Mouse (Mus musculus) heart, embryonic 14.5 days (tissue): ENCODE data around the gene Iars2. TPM values are rescaled to one million over a fixed set of nuclear protein-coding genes. Genes with fewer than 3 reads are reported as not detected.

Source experiments
- ATAC-seq: fragments of 200-750 bp; cut with Nextera tagmentation; 2 replicates; pipeline ENCODE4 v1.8.0; 2017; ENCODE audit warnings: low read depth, moderate TSS enrichment; ENCODE audit not compliant: insufficient number of reproducible peaks, insufficient read depth, low FRiP score
- H3K27ac ChIP-seq, 2 experiments: fragments of 200-500 bp in 1 of 2; fragments of 300-500 bp in 1 of 2; sonication (generic) in 1 of 2; replicated peaks in 1 of 2; 2 replicates each; pipeline ENCODE4 v1.5.1; 2012 to 2014; ENCODE audit warnings: low read depth in 2 of 2, low read length in 2 of 2, control low read depth in 1 of 2, mild to moderate bottlenecking in 1 of 2, mixed read lengths in 1 of 2; ENCODE audit not compliant: control insufficient read depth in 1 of 2, insufficient read depth in 1 of 2
- H3K27me3 ChIP-seq: fragments of 300-500 bp; sonication (generic); 2 replicates; pipeline ENCODE4 v1.6.1; 2014; ENCODE audit warnings: mild to moderate bottlenecking, low read length, control low read depth; ENCODE audit not compliant: control insufficient read depth, insufficient read depth
- H3K36me3 ChIP-seq: fragments of 300-500 bp; sonication (generic); 2 replicates; pipeline ENCODE4 v1.6.1; 2014; ENCODE audit warnings: mild to moderate bottlenecking, control low read depth, low read length, mixed read lengths; ENCODE audit not compliant: control insufficient read depth, insufficient read depth
- H3K4me1 ChIP-seq, 2 experiments: fragments of 200-500 bp in 1 of 2; fragments of 300-500 bp in 1 of 2; sonication (generic) in 1 of 2; 2 replicates each; pipeline ENCODE4 v1.6.1; 2012 to 2014; ENCODE audit warnings: low read length in 2 of 2, control low read depth in 1 of 2, mixed read lengths in 1 of 2; ENCODE audit not compliant: control insufficient read depth in 2 of 2, insufficient read depth in 2 of 2
- H3K4me2 ChIP-seq: fragments of 300-500 bp; sonication (generic); 2 replicates; pipeline ENCODE4 v1.6.1; 2014; ENCODE audit warnings: mild to moderate bottlenecking, low read length
- H3K4me3 ChIP-seq, 2 experiments: fragments of 200-500 bp in 1 of 2; fragments of 300-500 bp in 1 of 2; sonication (generic) in 1 of 2; 2 replicates each; pipeline ENCODE4 v1.5.1; 2012 to 2014; ENCODE audit warnings: low read length in 2 of 2, mild to moderate bottlenecking in 2 of 2, control low read depth in 1 of 2, low read depth in 1 of 2, moderate library complexity in 1 of 2; ENCODE audit not compliant: control insufficient read depth in 1 of 2, insufficient read depth in 1 of 2
- H3K9ac ChIP-seq: fragments of 300-500 bp; sonication (generic); 2 replicates; pipeline ENCODE4 v1.6.1; 2014; ENCODE audit warnings: mild to moderate bottlenecking, low read length
- H3K9me3 ChIP-seq: fragments of 300-500 bp; sonication (generic); 2 replicates; pipeline ENCODE4 v1.6.1; 2016; ENCODE audit warnings: low read length, control low read depth; ENCODE audit not compliant: control insufficient read depth
- WGBS: fragments of 180-500 bp; shearing (Covaris S2); extraction: QIAGEN DNeasy Blood & Tissue Kit; methylation state at CpG from one replicate; pipeline ENCODE4 v1.1.7; 2014; 5-methylcytosine and 5-hydroxymethylcytosine counted together
- polyA plus RNA-seq: library from polyadenylated mRNA; unstranded; fragments of >200 nt; fragmentation: Nextera tagmentation; extraction: Ambion mirVana; gene quantifications from 2 replicates; pipeline ENCODE4 v1.2.1, GENCODE M21; 2014

The Iars2 gene
- polyA plus RNA-seq, 1 experiment from 2014 or later, result 43.9 TPM

- no peaks in the 10 kb centered on the region for H3K9me3 ChIP-seq
- peaks cover 4 to 18% of the 10 kb centered on the region in 2 experiments for H3K4me1 ChIP-seq
- peak within 1 kb of the TSS; percentile 88 for H3K4me2 ChIP-seq
- ATAC-seq, result peak; percentile 96
- H3K27ac ChIP-seq, result peak within 1 kb of the TSS; percentile 94 to 95
- H3K9ac ChIP-seq, result peak within 1 kb of the TSS; percentile 92
- H3K36me3 ChIP-seq, result peaks cover 24% of the 10 kb centered on the region
- under 1% methylated on average over 85 of the region's 92 CpGs for WGBS
- H3K27me3 ChIP-seq, result no peaks in the 10 kb centered on the region
- H3K4me3 ChIP-seq, result peak within 1 kb of the TSS; percentile 97 to 99
These were observed 33.7 kb upstream of the Iars2 start, which contains the start of gene Eprs for GRCm38 (mm10) chr1:185362677-185363520. Gene Eprs, plus strand, starts transcription at chr1:185363044.

- no peaks in the 10 kb centered on the region for H3K4me1 ChIP-seq
- H3K4me2 ChIP-seq, result no peak overlapping the region
- no peak overlapping the region for H3K27ac ChIP-seq
- H3K9ac ChIP-seq, result no peak overlapping the region
- peaks cover 53% of the 10 kb centered on the region for H3K36me3 ChIP-seq
- no peaks in the 10 kb centered on the region for H3K27me3 ChIP-seq
- H3K4me3 ChIP-seq, result no peak overlapping the region
- no peaks in the 10 kb centered on the region for H3K9me3 ChIP-seq
- ATAC-seq, result no peak
- WGBS, result 82% methylated on average over 4 of the region's 4 CpGs
These were observed 29.0 kb upstream of the Iars2 start for GRCm38 (mm10) chr1:185358211-185358610.

GRCm38 (mm10) chr1:185356246-185356645 is 27.1 kb upstream of the Iars2 start:
- Histone ChIP-seq H3K9ac (no peak overlapping the region), H3K36me3 (peaks cover 64% of the 10 kb centered on the region), H3K27me3 (no peaks in the 10 kb centered on the region), H3K4me3 (no peak overlapping the region), H3K4me2 (no peak overlapping the region), H3K4me1 (no peaks in the 10 kb centered on the region), H3K27ac (no peak overlapping the region), H3K9me3 (no peaks in the 10 kb centered on the region)
- ATAC-seq, result no peak
- WGBS, result 91% methylated on average over 8 of the region's 8 CpGs

- Histone ChIP-seq H3K4me3 (no peak overlapping the region), H3K27ac (no peak overlapping the region), H3K9ac (no peak overlapping the region), H3K27me3 (no peaks in the 10 kb centered on the region), H3K4me2 (no peak overlapping the region), H3K36me3 (peaks cover 78% of the 10 kb centered on the region), H3K9me3 (no peaks in the 10 kb centered on the region), H3K4me1 (no peaks in the 10 kb centered on the region)
- WGBS, result 86% methylated on average over 4 of the region's 4 CpGs
- no peak for ATAC-seq
These were observed 25.5 kb upstream of the Iars2 start for GRCm38 (mm10) chr1:185354731-185355130.

- ATAC-seq, result no peak
- H3K9me3 ChIP-seq, result no peaks in the 10 kb centered on the region
- H3K27ac ChIP-seq, result no peak overlapping the region
- H3K9ac ChIP-seq, result no peak overlapping the region
- no peaks in the 10 kb centered on the region for H3K27me3 ChIP-seq
- H3K36me3 ChIP-seq, result peaks cover 83% of the 10 kb centered on the region
- 91% methylated on average over 8 of the region's 8 CpGs for WGBS
- no peaks in the 10 kb centered on the region for H3K4me1 ChIP-seq
- no peak overlapping the region for H3K4me3 ChIP-seq
- H3K4me2 ChIP-seq, result no peak overlapping the region
These were observed 24.2 kb upstream of the Iars2 start for GRCm38 (mm10) chr1:185353351-185353750.

GRCm38 (mm10) chr1:185352151-185352550 is 23.0 kb upstream of the Iars2 start:
- Histone ChIP-seq H3K27me3 (no peaks in the 10 kb centered on the region), H3K9me3 (no peaks in the 10 kb centered on the region), H3K36me3 (peaks cover 84% of the 10 kb centered on the region), H3K27ac (no peak overlapping the region), H3K9ac (no peak overlapping the region), H3K4me1 (no peaks in the 10 kb centered on the region), H3K4me2 (no peak overlapping the region), H3K4me3 (no peak overlapping the region)
- WGBS, result 83% methylated on average over 12 of the region's 12 CpGs
- no peak for ATAC-seq

GRCm38 (mm10) chr1:185350611-185351010 is 21.4 kb upstream of the Iars2 start:
- Histone ChIP-seq H3K4me2 (no peak overlapping the region), H3K9me3 (no peaks in the 10 kb centered on the region), H3K9ac (no peak overlapping the region), H3K27ac (no peak overlapping the region), H3K4me3 (no peak overlapping the region), H3K36me3 (peaks cover 87% of the 10 kb centered on the region), H3K27me3 (no peaks in the 10 kb centered on the region), H3K4me1 (no peaks in the 10 kb centered on the region)
- WGBS, result 87% methylated on average over 4 of the region's 4 CpGs
- ATAC-seq, result no peak
